Mouse (Mus musculus): ENCODE data around the gene Rtl5. TPM values are rescaled to one million over a fixed set of nuclear protein-coding genes. Genes with fewer than 3 reads are reported as not detected.
"Not testable (repeated sequence)": the region's sequence is repeated elsewhere in the genome, so short reads cannot be mapped to it uniquely, and the experiment has no call there.

The Rtl5 gene
- polyA plus RNA-seq (2016; fragmentation: Nextera tagmentation; extraction: Ambion mirVana): 9.3 and 10.2 TPM in 2 replicates

DNA sequence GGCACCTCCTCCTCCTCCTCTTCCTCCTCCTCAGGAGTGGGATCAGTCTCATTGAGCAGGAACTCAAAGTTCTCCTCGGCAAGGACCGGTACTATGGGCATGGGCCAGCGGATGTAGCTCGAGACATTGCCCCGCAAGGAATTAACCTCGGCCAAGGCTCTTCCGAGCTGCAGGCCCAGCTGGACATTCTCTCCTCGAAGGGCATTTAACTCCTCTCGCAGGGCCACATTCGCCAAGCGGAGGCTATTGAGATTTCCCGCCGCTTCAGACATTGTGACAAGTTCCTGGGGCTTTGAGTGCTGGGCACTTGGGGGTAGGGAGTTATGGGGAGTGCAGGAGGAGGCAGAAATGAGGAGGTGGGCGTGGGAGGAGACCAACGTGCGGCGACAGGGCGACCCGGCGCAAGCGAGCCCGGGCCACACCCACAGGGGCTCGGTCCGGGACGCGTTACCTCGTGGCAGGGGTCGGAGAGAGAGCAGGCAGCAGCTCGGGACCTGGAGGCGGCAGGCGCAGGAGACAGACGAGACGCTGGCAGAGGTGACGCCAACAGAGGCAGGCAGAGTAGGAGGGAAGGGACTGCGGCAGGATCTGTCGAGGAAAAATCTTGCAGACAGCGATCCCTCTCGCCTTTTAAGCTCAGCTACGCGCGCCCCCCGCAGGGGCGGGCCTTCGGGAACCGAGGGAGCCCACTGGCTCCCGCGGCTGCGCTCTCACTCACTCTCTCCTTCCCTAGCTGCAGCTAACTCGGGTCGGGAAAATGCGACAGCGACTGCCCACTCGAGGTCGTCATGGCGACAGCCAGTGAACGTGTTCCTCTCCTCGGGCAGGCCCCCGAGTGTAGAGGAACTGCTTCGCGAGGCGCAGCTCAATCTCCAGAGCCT lies at the start of gene Rtl5:
TSS of gene Rtl5 (minus strand) at position 714 of the 881 bp plus-strand sequence.
- Histone ChIP-seq H3K27me3 (peaks cover 29% of the 10 kb centered on the region; the same call in 1 of the 2 replicates), H3K4me1 (peaks cover 53% of the 10 kb centered on the region)
- ATAC-seq (ENCODE audit: low FRiP score): peak; percentile 95

DNA sequence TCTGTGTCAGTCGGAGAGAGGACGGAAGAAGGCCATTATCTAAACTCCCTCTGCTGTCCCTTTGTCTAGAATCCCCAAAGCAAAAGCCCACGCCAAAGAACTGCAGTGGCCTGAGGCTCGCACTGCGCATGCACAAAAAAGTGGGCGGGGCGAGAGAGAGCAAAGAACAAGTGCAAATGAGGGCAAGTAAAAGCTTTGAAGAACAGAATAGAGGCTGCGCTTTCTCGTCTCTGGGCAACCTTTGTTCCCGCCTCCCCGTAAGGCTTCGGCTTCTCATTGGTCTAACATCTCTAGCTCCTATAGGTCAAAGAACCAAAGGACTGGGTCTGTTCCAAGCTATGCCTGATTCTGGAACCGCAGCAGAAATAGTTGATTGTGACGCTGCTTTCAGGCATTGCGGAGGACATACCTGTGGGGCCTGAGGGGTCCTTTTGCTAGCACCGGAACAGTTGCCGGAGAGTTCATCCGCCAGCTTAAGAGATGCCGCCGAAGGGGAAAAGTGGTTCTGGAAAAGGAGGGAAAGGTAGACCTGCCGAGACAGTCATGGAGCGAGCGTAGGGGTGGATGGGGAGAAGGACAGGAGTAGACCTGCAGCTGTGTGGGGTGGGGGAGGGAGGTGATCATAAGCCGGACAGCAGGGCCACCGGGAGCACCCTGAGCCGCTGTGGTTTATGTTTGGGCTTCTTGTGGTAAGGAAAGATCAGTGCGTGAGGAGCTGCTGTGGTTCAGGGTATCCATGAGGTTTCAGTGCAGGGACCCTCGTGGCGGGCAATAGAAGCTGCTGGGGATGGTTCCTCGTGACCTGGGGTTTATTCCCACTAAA lies 48.1 kb upstream of the Rtl5 start, which contains the start of gene Pin4:
TSS of gene Pin4 (plus strand) at position 406 of the 823 bp plus-strand sequence.
- no peaks in the 10 kb centered on the region for H3K9me3 ChIP-seq
- H3K36me3 ChIP-seq (replicated peaks): peaks cover 4% of the 10 kb centered on the region
- peak; percentile 97 for ATAC-seq (ENCODE audit: low FRiP score)
- peak within 1 kb of the TSS; percentile 62 for H3K4me2 ChIP-seq
- H3K4me3 ChIP-seq (replicated peaks): peak within 1 kb of the TSS; percentile 63
- whole genome bisulfite sequencing: 24% methylated on average over 30 of the region's 30 CpGs
- H3K4me1 ChIP-seq: peaks cover 4% of the 10 kb centered on the region
- H3K27ac ChIP-seq: peak within 1 kb of the TSS; percentile 73
- H3K9ac ChIP-seq: peak within 1 kb of the TSS; percentile 66
- H3K27me3 ChIP-seq: peaks cover 12% of the 10 kb centered on the region; the same call in 1 of the 2 replicates

More for the DNA sequence above, at the start of gene Rtl5:
- H3K36me3 ChIP-seq (replicated peaks): no peaks in the 10 kb centered on the region
- WGBS: 19% methylated on average over 60 of the region's 61 CpGs
- peak within 1 kb of the TSS; percentile 56 for H3K9ac ChIP-seq
- H3K27ac ChIP-seq: peak within 1 kb of the TSS; percentile 88
- H3K4me3 ChIP-seq (replicated peaks): peak within 1 kb of the TSS; percentile 55
- no peaks in the 10 kb centered on the region for H3K9me3 ChIP-seq
- peak within 1 kb of the TSS; percentile 62 for H3K4me2 ChIP-seq

DNA sequence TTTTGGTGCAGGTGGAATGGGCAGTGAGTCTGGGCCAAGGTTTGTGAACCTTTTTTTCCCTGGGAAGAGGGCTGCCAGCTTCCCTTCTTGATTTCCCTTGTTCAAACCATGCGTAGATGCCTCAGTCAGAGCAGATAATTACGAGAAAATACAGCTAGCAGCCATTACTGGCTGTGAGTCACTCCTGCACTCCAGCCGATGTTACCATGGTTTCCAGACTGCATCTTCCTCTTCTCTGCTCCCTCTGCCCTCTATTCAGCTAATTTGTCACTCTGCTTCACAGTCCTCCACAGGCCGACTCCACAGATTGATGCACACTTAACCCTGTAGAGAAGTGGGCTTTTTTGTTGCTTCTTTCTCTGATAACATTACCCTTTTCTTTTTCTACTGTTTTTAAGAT lies 44.6 kb upstream of the Rtl5 start:
- H3K4me2 ChIP-seq: no peak overlapping the region
- ATAC-seq (ENCODE audit: low FRiP score): no peak
- no peaks in the 10 kb centered on the region for H3K9me3 ChIP-seq
- H3K27me3 ChIP-seq: peaks cover 20% of the 10 kb centered on the region; the same call in 1 of the 2 replicates
- peak overlapping the region; percentile 79 for H3K27ac ChIP-seq
- H3K4me1 ChIP-seq: peaks cover 4% of the 10 kb centered on the region
- H3K9ac ChIP-seq: no peak overlapping the region
- H3K36me3 ChIP-seq (replicated peaks): no peaks in the 10 kb centered on the region
- H3K4me3 ChIP-seq (replicated peaks): no peak overlapping the region
- WGBS: 47% methylated on average over 4 of the region's 4 CpGs

DNA sequence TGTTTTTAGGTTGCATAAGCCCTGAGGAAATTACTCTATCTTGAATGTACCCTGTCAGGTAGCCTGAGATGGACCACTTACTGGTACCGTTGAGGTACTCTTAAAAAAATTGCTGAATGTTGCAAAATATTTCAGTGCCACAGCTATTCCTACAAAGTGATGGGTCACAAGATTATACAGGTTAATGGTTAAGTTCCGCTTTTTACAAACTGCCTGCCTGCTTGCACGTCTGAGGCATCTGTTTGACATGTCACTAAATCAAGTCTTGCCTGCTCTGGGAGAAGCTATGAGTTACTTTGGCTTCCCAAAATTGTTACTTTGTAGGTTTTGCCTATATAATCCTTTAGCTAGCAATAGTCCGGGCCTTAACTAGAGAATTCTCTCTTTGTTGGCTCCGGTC lies 38.2 kb upstream of the Rtl5 start:
- H3K9me3 ChIP-seq; H3K4me3 ChIP-seq (replicated peaks); H3K27ac ChIP-seq; ATAC-seq (ENCODE audit: low FRiP score); H3K4me1 ChIP-seq; H3K4me2 ChIP-seq; H3K9ac ChIP-seq; H3K36me3 ChIP-seq (replicated peaks): not testable (repeated sequence)
- 84% methylated on average over 5 of the region's 5 CpGs for WGBS
- H3K27me3 ChIP-seq: peaks cover 15% of the 10 kb centered on the region

DNA sequence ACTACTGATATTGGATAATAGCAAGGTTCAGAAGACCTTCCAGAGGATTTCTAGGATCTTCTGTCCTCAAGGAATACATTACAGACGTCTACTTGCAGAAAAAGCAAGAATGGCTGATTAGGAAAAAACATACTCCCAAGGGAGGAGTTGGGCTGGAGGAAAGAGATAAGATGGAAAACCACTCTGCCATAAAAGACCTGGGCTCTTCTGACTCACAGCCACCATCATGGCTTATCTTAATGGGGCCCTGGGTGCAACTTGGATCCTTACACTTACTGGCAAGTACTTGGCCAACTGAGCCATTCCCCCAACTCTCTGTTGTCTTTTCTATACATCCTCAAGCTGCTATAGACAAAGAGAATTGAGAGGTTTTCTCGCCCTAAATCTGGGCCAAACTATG lies 32.7 kb upstream of the Rtl5 start:
- not testable (repeated sequence) for H3K9me3 ChIP-seq; H3K4me3 ChIP-seq (replicated peaks); H3K4me1 ChIP-seq; H3K4me2 ChIP-seq; ATAC-seq (ENCODE audit: low FRiP score); H3K27ac ChIP-seq; H3K9ac ChIP-seq; H3K27me3 ChIP-seq; H3K36me3 ChIP-seq (replicated peaks)
- 59% methylated on average over 2 of the region's 2 CpGs for WGBS

DNA sequence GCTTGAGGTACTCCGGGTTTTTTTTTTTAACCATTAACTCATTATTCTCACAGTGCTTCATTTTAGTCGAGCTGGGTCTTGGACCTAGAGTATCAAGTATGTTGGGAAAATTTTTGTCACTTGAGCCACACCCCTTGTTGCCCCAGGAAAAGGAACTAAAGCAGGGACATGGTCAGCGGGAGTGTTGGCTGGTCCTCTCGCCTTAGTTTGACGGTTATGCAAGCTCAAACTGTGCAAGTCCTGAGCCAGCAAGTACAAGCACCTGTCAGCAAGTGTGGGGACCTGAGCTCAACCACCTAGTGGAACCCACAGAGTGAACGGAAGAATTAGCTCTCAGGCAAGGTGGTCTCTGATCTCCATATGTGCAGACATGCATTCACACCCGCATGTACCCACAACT lies 30.8 kb upstream of the Rtl5 start:
- no peak overlapping the region for H3K4me3 ChIP-seq (replicated peaks)
- no peak for ATAC-seq (ENCODE audit: low FRiP score)
- H3K4me2 ChIP-seq: no peak overlapping the region
- no peaks in the 10 kb centered on the region; the same call in 1 of the 2 replicates for H3K27me3 ChIP-seq
- no peaks in the 10 kb centered on the region for H3K36me3 ChIP-seq (replicated peaks)
- no peaks in the 10 kb centered on the region for H3K9me3 ChIP-seq
- H3K27ac ChIP-seq: no peak overlapping the region
- no peaks in the 10 kb centered on the region for H3K4me1 ChIP-seq
- 59% methylated on average over 7 of the region's 7 CpGs for WGBS
- no peak overlapping the region for H3K9ac ChIP-seq

DNA sequence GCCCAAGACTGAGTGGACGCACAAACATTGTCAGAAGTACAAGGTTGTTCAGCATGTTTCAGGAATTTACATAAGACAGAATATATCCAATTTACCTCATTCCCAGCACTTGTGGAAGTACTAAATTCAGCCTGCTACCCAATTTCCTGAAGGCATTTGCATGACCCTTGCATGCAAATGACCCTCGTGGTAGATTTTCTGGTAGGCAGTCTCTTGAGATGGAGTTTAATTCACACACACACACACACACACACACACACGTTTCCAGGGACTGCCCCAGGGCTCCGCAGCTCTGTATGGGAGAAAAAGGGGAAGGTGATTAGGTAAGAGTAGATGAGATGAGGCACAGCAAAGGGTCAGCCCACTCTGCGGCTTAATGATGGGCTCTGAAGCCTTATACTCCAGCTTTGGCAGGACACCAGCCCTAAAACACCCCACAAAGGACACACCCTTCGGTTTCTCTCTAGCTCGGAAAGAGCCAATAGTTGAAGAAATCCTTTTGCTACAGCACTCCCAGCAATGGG lies 23.3 kb upstream of the Rtl5 start:
- H3K4me1 ChIP-seq: no peaks in the 10 kb centered on the region
- no peak overlapping the region for H3K9ac ChIP-seq
- no peak overlapping the region for H3K27ac ChIP-seq
- no peaks in the 10 kb centered on the region for H3K9me3 ChIP-seq
- no peak overlapping the region for H3K4me2 ChIP-seq
- H3K27me3 ChIP-seq: peaks cover 10% of the 10 kb centered on the region; the same call in 1 of the 2 replicates
- WGBS: 77% methylated on average over 7 of the region's 7 CpGs
- ATAC-seq (ENCODE audit: low FRiP score): no peak
- no peaks in the 10 kb centered on the region for H3K36me3 ChIP-seq (replicated peaks)
- no peak overlapping the region for H3K4me3 ChIP-seq (replicated peaks)

DNA sequence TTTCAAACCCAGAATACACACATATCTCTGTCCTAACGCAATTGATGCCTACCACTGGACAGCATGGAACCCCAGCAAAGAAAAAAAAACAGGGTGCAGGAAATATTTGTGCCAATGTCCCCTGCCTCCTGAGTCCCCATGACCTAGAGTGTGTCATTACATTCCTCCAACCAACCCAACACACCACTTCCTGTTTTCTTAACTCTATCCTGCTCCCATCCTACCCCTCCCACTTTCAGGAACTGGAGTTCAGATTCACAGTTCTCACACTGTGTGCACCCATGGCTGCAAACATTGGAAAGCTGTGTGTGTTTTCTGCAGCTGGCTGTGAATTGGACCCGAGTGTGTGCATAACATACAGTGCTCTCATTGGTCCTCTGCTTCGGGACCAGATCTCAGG lies 19.5 kb upstream of the Rtl5 start:
- H3K27me3 ChIP-seq: peaks cover 20% of the 10 kb centered on the region; the same call in 1 of the 2 replicates
- ATAC-seq (ENCODE audit: low FRiP score): no peak

DNA sequence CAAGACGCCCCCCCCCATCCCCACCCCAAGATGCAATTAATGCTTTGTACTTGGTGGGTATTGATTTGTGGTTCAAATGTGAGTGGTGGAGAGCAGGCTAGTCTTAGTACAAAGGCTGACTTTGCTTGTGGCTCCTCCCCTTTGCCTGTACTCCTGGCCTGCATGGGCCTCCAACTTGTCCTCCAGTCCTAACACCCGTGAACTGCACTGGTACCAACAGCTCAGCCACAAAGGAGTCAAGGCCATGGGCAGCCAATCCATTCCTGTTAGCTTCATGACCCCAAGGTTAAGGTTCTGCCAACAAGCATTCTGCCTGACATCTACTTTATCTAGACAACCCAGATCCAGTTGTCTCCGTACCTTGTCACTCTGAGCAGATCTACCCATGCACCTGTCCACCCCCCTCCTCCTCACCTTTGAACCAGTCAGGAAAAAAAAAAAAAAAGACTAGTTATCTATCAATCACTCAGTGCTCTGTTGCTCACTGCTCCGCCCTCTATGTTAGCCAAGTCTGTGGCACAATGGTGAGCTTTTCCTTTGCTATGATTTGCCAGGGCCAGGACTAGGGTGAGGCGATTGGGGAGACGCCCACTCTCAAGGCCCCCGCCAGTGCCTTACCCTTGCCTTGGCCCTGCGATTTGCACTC lies 14.8 kb upstream of the Rtl5 start:
- peaks cover 31% of the 10 kb centered on the region; the same call in 1 of the 2 replicates for H3K27me3 ChIP-seq
- H3K9ac ChIP-seq: no peak overlapping the region
- 80% methylated on average over 8 of the region's 8 CpGs for WGBS
- H3K4me1 ChIP-seq: peaks cover 18% of the 10 kb centered on the region
- H3K27ac ChIP-seq: no peak overlapping the region
- H3K36me3 ChIP-seq (replicated peaks): no peaks in the 10 kb centered on the region
- ATAC-seq (ENCODE audit: low FRiP score): no peak
- no peak overlapping the region for H3K4me2 ChIP-seq
- H3K4me3 ChIP-seq (replicated peaks): no peak overlapping the region
- H3K9me3 ChIP-seq: no peaks in the 10 kb centered on the region

More for the DNA sequence above, 19.5 kb upstream of the Rtl5 start:
- H3K4me1 ChIP-seq: no peaks in the 10 kb centered on the region
- H3K9me3 ChIP-seq: no peaks in the 10 kb centered on the region
- no peak overlapping the region for H3K4me3 ChIP-seq (replicated peaks)
- H3K27ac ChIP-seq: no peak overlapping the region
- H3K4me2 ChIP-seq: no peak overlapping the region
- no peak overlapping the region for H3K9ac ChIP-seq
- H3K36me3 ChIP-seq (replicated peaks): no peaks in the 10 kb centered on the region
- WGBS: 74% methylated on average over 3 of the region's 3 CpGs

DNA sequence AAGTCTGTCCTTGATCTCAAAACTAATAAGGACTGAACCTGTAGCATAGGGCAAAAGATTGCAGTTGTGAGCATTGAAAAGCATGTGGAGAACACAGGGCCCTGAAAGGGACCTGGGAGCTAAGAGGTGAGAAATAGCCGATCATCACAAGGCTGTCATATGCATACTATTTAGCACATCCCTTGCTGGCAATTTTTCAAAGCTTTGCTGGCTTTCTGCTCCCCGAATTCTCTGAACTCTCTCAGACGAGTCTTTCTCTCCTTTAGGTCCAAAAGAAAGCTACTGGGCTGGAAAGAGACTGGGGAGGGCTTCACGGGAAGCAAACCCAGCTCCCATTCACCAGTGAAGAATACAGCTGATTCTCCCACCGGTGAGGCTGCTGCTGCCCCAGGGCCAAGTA lies 11.2 kb upstream of the Rtl5 start:
- Histone ChIP-seq H3K9me3 (no peaks in the 10 kb centered on the region), H3K36me3 (replicated peaks) (no peaks in the 10 kb centered on the region), H3K9ac (no peak overlapping the region), H3K27me3 (peaks cover 32% of the 10 kb centered on the region; the same call in 1 of the 2 replicates), H3K4me1 (peaks cover 18% of the 10 kb centered on the region), H3K27ac (peak overlapping the region; percentile 96), H3K4me2 (0 out of 2 replicates have a peak overlapping the region, but pooled peaks have one; percentile 20), H3K4me3 (replicated peaks) (no peak overlapping the region)
- 23% methylated on average over 5 of the region's 5 CpGs for WGBS
- ATAC-seq (ENCODE audit: low FRiP score): peak; percentile 39; the same call in 1 of the 2 replicates

DNA sequence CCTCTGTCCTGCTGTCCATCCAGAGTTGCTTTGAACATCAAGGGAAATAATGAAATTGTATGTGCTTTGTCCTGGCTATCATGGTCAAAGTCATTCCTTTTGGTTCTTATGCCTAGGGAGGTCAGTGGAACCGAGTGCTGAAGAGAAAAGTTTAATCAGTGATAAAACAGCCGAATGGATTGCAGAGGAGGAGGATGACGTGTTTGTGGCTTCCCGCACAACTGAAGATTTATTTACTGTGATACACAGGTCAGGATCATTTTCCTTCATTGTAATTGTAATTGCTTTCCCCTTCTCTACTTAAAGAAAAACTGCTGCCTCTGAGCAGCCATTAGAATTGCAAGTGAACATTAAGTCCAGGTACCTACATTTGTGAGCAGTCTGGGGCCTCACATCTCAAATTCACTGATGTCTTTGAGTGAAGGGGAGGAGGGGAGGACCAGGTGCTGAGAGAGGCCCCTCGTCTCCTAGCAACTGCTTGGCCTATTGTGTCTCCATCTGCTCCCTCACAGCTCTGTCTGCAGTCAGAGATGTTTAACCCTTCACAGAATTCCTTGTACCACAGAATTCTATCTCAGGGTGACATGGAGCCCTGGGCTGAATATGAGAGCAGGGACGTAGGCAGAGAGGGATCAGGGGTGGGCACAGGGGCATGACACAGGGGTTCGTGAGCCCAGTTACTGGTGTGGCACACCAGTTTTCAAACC lies 10.6 kb upstream of the Rtl5 start:
- ATAC-seq (ENCODE audit: low FRiP score): peak; percentile 95
- H3K9ac ChIP-seq: no peak overlapping the region
- H3K4me1 ChIP-seq: peaks cover 18% of the 10 kb centered on the region
- no peak overlapping the region for H3K4me3 ChIP-seq (replicated peaks)
- H3K9me3 ChIP-seq: no peaks in the 10 kb centered on the region
- no peaks in the 10 kb centered on the region for H3K36me3 ChIP-seq (replicated peaks)
- 26% methylated on average over 7 of the region's 7 CpGs for WGBS
- H3K4me2 ChIP-seq: peak overlapping the region; percentile 20
- peaks cover 37% of the 10 kb centered on the region; the same call in 1 of the 2 replicates for H3K27me3 ChIP-seq
- H3K27ac ChIP-seq: peak overlapping the region; percentile 96

Data from forebrain, embryonic 12.5 days (tissue).